Mouse (Mus musculus) ES-Bruce4 (cell line): Measurements from ENCODE around the gene Gm21060.

Source experiments
- CTCF ChIP-seq: IDR thresholded peaks from one replicate; pipeline ENCODE4 v1.8.1; 2011; ENCODE audit warnings: low read depth, low read length
- EP300 ChIP-seq: IDR thresholded peaks from 2 replicates; pipeline ENCODE4 v1.6.1; 2011; ENCODE audit warnings: low read depth, low read length; ENCODE audit not compliant: insufficient read depth
- POLR2A ChIP-seq: IDR thresholded peaks from one replicate; pipeline ENCODE4 v1.8.1; 2011; ENCODE audit warnings: low read length; ENCODE audit not compliant: insufficient read depth

- TF ChIP-seq CTCF (no peak), EP300 (no peak), POLR2A (no peak)
These were observed 13.3 kb downstream of the Gm21060 start for GRCm38 (mm10) chr19:61283581-61283980.
